Mouse (Mus musculus): ENCODE results near the gene Rbm33. TPM values are rescaled to one million over a fixed set of nuclear protein-coding genes. Genes with fewer than 3 reads are reported as not detected.

Gene Rbm33
- polyA plus RNA-seq, 1 experiment from 2014 or later, result 39.6 TPM

DNA sequence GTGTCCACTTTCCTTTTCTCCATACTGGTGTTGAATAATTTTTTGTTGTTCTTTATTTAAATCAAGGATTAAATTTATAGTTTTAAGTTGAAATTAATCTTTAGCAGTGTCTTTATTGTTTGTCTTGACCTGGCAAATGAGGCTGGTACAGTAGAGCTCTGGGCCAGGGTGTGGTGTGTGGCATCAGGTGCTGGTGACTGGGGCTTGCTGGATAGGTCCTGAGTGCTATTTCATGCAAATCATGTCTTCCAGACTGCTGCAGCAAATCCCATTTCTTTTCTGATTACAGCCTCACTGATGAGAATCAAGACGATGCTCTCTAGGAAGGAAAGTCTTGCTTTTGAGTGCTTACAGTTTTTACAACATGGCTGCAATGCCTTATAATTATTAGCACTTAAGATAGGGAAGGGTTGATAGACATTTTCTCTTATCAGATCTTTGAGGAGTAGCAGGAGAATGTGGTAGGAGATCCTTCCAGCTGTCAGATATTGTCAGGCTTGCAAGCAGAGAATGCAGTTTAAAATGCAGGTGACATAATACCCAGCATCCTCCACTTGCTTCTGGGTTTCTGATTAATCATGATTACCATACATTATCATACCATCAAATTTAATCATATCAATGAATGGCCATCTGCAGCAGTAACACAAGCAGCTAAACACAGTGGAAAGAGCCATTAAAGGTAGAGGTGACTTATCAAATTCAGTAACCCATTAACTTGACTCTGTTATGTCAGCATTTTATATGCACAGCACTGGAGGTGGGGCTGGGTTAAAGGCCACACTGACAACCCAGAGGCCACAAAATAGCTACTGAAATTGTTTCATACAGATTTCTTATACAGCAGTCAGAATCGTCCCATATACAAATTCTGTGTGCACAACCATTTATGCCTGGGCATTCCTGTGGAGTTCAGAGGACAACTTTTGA lies 56.8 kb downstream of the Rbm33 start:
- ATAC-seq (no peak), DNase-seq (ENCODE audit: low read depth, low spot score) (no peak)
- ChIA-PET POLR2A (no interaction called here), CTCF (no interaction called here)
- no peaks in the 10 kb centered on the region for H3K27me3 ChIP-seq
- in situ Hi-C loops (cut with MboI; ENCODE audit: low pct_unique_long_range_greater_than_20kb), result no loop called here
- TF ChIP-seq CTCF (IDR thresholded peaks at IDR 0.05), result no peak

GRCm38 (mm10) chr5:28377299-28377698 lies 60.4 kb downstream of the Rbm33 start:
- no peaks in the 10 kb centered on the region for H3K27me3 ChIP-seq
- DNase-seq (ENCODE audit: low read depth, low spot score) (no peak), ATAC-seq (no peak)
- CTCF ChIA-PET, result interaction anchor here (1.0 kb wide), 2 partner anchors 12 to 13 kb away, joined by 3 read pairs; no protein-coding TSS in a partner anchor
- TF ChIP-seq CTCF (IDR thresholded peaks at IDR 0.05), result no peak
- in situ Hi-C loops (cut with MboI; ENCODE audit: low pct_unique_long_range_greater_than_20kb), result loop anchor here (25.0 kb wide), 1 partner anchor 265 kb away; no protein-coding TSS in a partner anchor
- POLR2A ChIA-PET, result interaction anchor here (0.7 kb wide), 1 partner anchor 917 kb away, joined by 4 read pairs; no protein-coding TSS in a partner anchor

- POLR2A ChIA-PET, result interaction anchor here (0.6 kb wide), 1 partner anchor 61 kb away, joined by 3 read pairs; no protein-coding TSS in a partner anchor
- in situ Hi-C loops (cut with MboI; ENCODE audit: low pct_unique_long_range_greater_than_20kb), result loop anchor here (25.0 kb wide), 1 partner anchor 270 kb away; no protein-coding TSS in a partner anchor
- ATAC-seq (no peak), DNase-seq (ENCODE audit: low read depth, low spot score) (no peak)
- CTCF ChIA-PET, result no interaction called here
- no peaks in the 10 kb centered on the region for H3K27me3 ChIP-seq
- no peak for TF ChIP-seq CTCF (IDR thresholded peaks at IDR 0.05)
Observed at GRCm38 (mm10) chr5:28382289-28382688, 65.4 kb downstream of the Rbm33 start.

DNA sequence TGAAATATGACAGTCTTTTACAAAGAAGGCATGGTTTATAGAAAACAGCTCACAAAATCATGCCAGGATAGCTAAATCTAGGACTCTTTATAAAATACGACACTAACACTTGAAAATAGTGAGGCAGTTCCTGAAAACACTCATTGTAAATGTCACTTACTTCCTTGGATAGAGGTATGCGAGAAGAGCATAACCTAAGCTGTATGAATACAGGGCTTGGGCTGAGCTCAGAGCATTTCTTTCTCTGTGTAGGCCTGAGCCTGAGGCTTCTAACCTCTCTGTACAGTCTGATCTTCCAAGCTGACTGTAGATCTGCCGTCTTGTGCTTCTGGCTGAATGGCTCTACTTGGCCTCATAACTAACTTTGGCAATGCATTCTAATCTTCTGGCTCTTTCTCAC lies 69.9 kb downstream of the Rbm33 start:
- TF ChIP-seq CTCF (IDR thresholded peaks at IDR 0.05), result no peak
- CTCF ChIA-PET, result interaction anchor here (0.8 to 2.1 kb wide), 5 partner anchors 10 to 95 kb away, joined by 3 to 7 read pairs (median 5); no protein-coding TSS in a partner anchor
- H3K27me3 ChIP-seq, result no peaks in the 10 kb centered on the region
- in situ Hi-C loops (cut with MboI; ENCODE audit: low pct_unique_long_range_greater_than_20kb), result loop anchor here (5.0 to 25.0 kb wide), 2 partner anchors 89 to 274 kb away; no protein-coding TSS in a partner anchor
- POLR2A ChIA-PET, result no interaction called here
- DNase-seq (ENCODE audit: low read depth, low spot score) (no peak), ATAC-seq (no peak)

GRCm38 (mm10) chr5:28387531-28388179 lies 70.7 kb downstream of the Rbm33 start:
- ATAC-seq (no peak), DNase-seq (ENCODE audit: low read depth, low spot score) (no peak)
- ChIA-PET CTCF (interaction anchor here (0.8 to 2.1 kb wide), 6 partner anchors 9 to 95 kb away, joined by 3 to 7 read pairs (median 4); no protein-coding TSS in a partner anchor), POLR2A (interaction anchor here (1.2 kb wide), 1 partner anchor 71 kb away, joined by 4 read pairs; no protein-coding TSS in a partner anchor)
- TF ChIP-seq CTCF (IDR thresholded peaks at IDR 0.05), result no peak
- in situ Hi-C loops (cut with MboI; ENCODE audit: low pct_unique_long_range_greater_than_20kb), result loop anchor here (5.0 to 25.0 kb wide), 2 partner anchors 90 to 275 kb away; no protein-coding TSS in a partner anchor
- H3K27me3 ChIP-seq, result no peaks in the 10 kb centered on the region

DNA sequence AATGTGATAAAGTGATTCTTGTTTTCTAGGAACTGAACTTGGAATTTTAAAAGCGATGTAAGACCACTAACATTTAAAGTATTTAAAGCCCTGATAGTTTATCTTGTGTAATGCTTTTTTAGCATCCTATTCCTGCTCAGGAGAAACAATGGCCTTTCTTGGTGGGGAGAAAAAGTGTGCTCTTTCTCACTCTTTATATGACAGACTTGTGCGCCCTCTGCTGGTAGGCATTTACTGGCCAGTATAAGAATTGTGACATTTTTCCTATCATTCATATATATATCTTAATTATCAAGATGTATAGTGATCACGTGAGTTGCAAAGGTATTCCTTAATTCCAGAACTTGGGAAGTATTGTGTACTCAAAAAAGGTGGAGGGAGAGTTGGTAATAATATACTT lies 71.3 kb downstream of the Rbm33 start:
- POLR2A ChIA-PET, result interaction anchor here (1.0 to 1.2 kb wide), 2 partner anchors 9 to 72 kb away, joined by 3 to 4 read pairs; no protein-coding TSS in a partner anchor
- CTCF ChIA-PET, result interaction anchor here (0.8 to 2.1 kb wide), 7 partner anchors 9 to 96 kb away, joined by 3 to 18 read pairs (median 4); no protein-coding TSS in a partner anchor

GRCm38 (mm10) chr5:28390189-28390588 lies 73.3 kb downstream of the Rbm33 start:
- no peaks in the 10 kb centered on the region for H3K27me3 ChIP-seq
- POLR2A ChIA-PET, result no interaction called here
- DNase-seq (ENCODE audit: low read depth, low spot score) (no peak), ATAC-seq (no peak)
- TF ChIP-seq CTCF (IDR thresholded peaks at IDR 0.05), result no peak
- in situ Hi-C loops (cut with MboI; ENCODE audit: low pct_unique_long_range_greater_than_20kb), result loop anchor here (25.0 kb wide), 1 partner anchor 278 kb away; no protein-coding TSS in a partner anchor
- CTCF ChIA-PET, result interaction anchor here (2.0 kb wide), 2 partner anchors 10 to 97 kb away, joined by 9 to 18 read pairs; no protein-coding TSS in a partner anchor

More for the DNA sequence above, 71.3 kb downstream of the Rbm33 start:
- DNase-seq (ENCODE audit: low read depth, low spot score) (no peak), ATAC-seq (no peak)
- TF ChIP-seq CTCF (IDR thresholded peaks at IDR 0.05), result peak; percentile 79
- H3K27me3 ChIP-seq, result no peaks in the 10 kb centered on the region
- in situ Hi-C loops (cut with MboI; ENCODE audit: low pct_unique_long_range_greater_than_20kb), result loop anchor here (5.0 to 25.0 kb wide), 2 partner anchors 91 to 276 kb away; no protein-coding TSS in a partner anchor

DNA sequence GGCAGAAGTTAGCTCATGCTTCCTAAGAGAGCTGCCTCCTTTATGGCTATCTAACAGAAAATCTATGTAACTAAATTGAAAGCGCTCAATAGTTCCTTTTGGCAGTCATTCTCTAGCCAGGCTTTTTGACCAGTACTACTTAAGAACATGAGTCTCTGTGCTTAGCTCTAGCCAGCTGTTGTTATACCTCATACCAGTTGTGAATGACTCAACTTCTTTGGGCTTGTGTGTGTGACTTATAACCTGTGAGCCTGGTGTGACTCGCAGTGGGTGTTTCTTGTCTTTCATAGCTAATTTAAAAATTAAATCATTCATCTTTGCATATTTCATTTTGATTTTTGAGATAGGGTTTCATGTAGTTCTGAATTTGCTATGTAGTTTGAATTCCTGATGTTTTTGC lies 80.4 kb downstream of the Rbm33 start:
- DNase-seq (ENCODE audit: low read depth, low spot score) (no peak), ATAC-seq (no peak)
- H3K27me3 ChIP-seq, result no peaks in the 10 kb centered on the region
- no peak for TF ChIP-seq CTCF (IDR thresholded peaks at IDR 0.05)
- in situ Hi-C loops (cut with MboI; ENCODE audit: low pct_unique_long_range_greater_than_20kb), result loop anchor here (25.0 kb wide), 1 partner anchor 285 kb away; no protein-coding TSS in a partner anchor
- CTCF ChIA-PET, result interaction anchor here (0.6 to 2.2 kb wide), 6 partner anchors 10 to 106 kb away, joined by 3 to 7 read pairs (median 4); no protein-coding TSS in a partner anchor
- POLR2A ChIA-PET, result no interaction called here

GRCm38 (mm10) chr5:28398736-28399135 lies 81.8 kb downstream of the Rbm33 start:
- DNase-seq (ENCODE audit: low read depth, low spot score), result no peak
- in situ Hi-C loops (cut with MboI; ENCODE audit: low pct_unique_long_range_greater_than_20kb), result loop anchor here (25.0 kb wide), 1 partner anchor 286 kb away; no protein-coding TSS in a partner anchor
- no peak for TF ChIP-seq CTCF (IDR thresholded peaks at IDR 0.05)
- CTCF ChIA-PET, result interaction anchor here (1.1 to 1.4 kb wide), 5 partner anchors 11 to 96 kb away, joined by 3 to 4 read pairs (median 4); no protein-coding TSS in a partner anchor
- POLR2A ChIA-PET, result no interaction called here
- no peaks in the 10 kb centered on the region for H3K27me3 ChIP-seq
- ATAC-seq, result no peak
